Mouse (Mus musculus): Measurements from ENCODE around the gene Hoxc8. TPM values are rescaled to one million over a fixed set of nuclear protein-coding genes. Genes with fewer than 3 reads are reported as not detected.

The Hoxc8 gene
- polyA plus RNA-seq, 1 experiment from 2014 or later, result not detected

GRCm38 (mm10) chr15:102972254-102972653 is 18.2 kb upstream of the Hoxc8 start:
- Histone ChIP-seq H3K4me3 (ENCODE audit: low read depth, low read length) (no peak overlapping the region), H3K9ac (ENCODE audit: low read depth, low read length) (no peak overlapping the region), H3K27me3 (ENCODE audit: control insufficient read depth, insufficient read depth, low read depth, low read length) (peaks cover 95% of the 10 kb centered on the region), H3K4me1 (ENCODE audit: control insufficient read depth, low read depth, low read length) (no peaks in the 10 kb centered on the region), H3K9me3 (replicated peaks; ENCODE audit: control insufficient read depth, low read length) (no peaks in the 10 kb centered on the region), H3K27ac (ENCODE audit: low read length) (no peak overlapping the region), H3K36me3 (ENCODE audit: control insufficient read depth, insufficient read depth) (no peaks in the 10 kb centered on the region), H3K4me2 (ENCODE audit: low read depth, low read length) (no peak overlapping the region)
- no peak for ATAC-seq (ENCODE audit: low read depth)
- WGBS (ENCODE audit: insufficient replicate concordance), result 3% methylated on average over 20 of the region's 21 CpGs

- Histone ChIP-seq H3K4me3 (ENCODE audit: low read depth, low read length) (no peak overlapping the region), H3K27ac (ENCODE audit: low read length) (no peak overlapping the region), H3K4me2 (ENCODE audit: low read depth, low read length) (no peak overlapping the region), H3K27me3 (ENCODE audit: control insufficient read depth, insufficient read depth, low read depth, low read length) (peaks cover 95% of the 10 kb centered on the region), H3K9me3 (replicated peaks; ENCODE audit: control insufficient read depth, low read length) (no peaks in the 10 kb centered on the region), H3K36me3 (ENCODE audit: control insufficient read depth, insufficient read depth) (no peaks in the 10 kb centered on the region), H3K4me1 (ENCODE audit: control insufficient read depth, low read depth, low read length) (no peaks in the 10 kb centered on the region), H3K9ac (ENCODE audit: low read depth, low read length) (no peak overlapping the region)
- ATAC-seq (ENCODE audit: low read depth), result no peak
- WGBS (ENCODE audit: insufficient replicate concordance), result 2% methylated on average over 6 of the region's 6 CpGs
Observed at GRCm38 (mm10) chr15:102972753-102973152, 17.7 kb upstream of the Hoxc8 start.

GRCm38 (mm10) chr15:102975034-102975433 is 15.4 kb upstream of the Hoxc8 start:
- no peak for ATAC-seq (ENCODE audit: low read depth)
- peaks cover 97% of the 10 kb centered on the region for H3K27me3 ChIP-seq (ENCODE audit: control insufficient read depth, insufficient read depth, low read depth, low read length)
- H3K9ac ChIP-seq (ENCODE audit: low read depth, low read length), result no peak overlapping the region
- H3K4me3 ChIP-seq (ENCODE audit: low read depth, low read length), result no peak overlapping the region
- no peaks in the 10 kb centered on the region for H3K36me3 ChIP-seq (ENCODE audit: control insufficient read depth, insufficient read depth)
- H3K27ac ChIP-seq (ENCODE audit: low read length), result no peak overlapping the region
- H3K4me1 ChIP-seq (ENCODE audit: control insufficient read depth, low read depth, low read length), result no peaks in the 10 kb centered on the region
- H3K4me2 ChIP-seq (ENCODE audit: low read depth, low read length), result no peak overlapping the region
- WGBS (ENCODE audit: insufficient replicate concordance), result 4% methylated on average over 7 of the region's 7 CpGs
- no peaks in the 10 kb centered on the region for H3K9me3 ChIP-seq (replicated peaks; ENCODE audit: control insufficient read depth, low read length)

GRCm38 (mm10) chr15:102975688-102976111 is 14.7 kb upstream of the Hoxc8 start:
- Histone ChIP-seq H3K9ac (ENCODE audit: low read depth, low read length) (no peak overlapping the region), H3K9me3 (replicated peaks; ENCODE audit: control insufficient read depth, low read length) (no peaks in the 10 kb centered on the region), H3K27ac (ENCODE audit: low read length) (no peak overlapping the region), H3K4me3 (ENCODE audit: low read depth, low read length) (no peak overlapping the region), H3K27me3 (ENCODE audit: control insufficient read depth, insufficient read depth, low read depth, low read length) (peaks cover 97% of the 10 kb centered on the region), H3K4me1 (ENCODE audit: control insufficient read depth, low read depth, low read length) (no peaks in the 10 kb centered on the region), H3K4me2 (ENCODE audit: low read depth, low read length) (no peak overlapping the region), H3K36me3 (ENCODE audit: control insufficient read depth, insufficient read depth) (no peaks in the 10 kb centered on the region)
- 2% methylated on average over 21 of the region's 21 CpGs for WGBS (ENCODE audit: insufficient replicate concordance)
- ATAC-seq (ENCODE audit: low read depth), result no peak

- no peak within 1 kb of the TSS for H3K27ac ChIP-seq (ENCODE audit: low read length)
Observed at GRCm38 (mm10) chr15:102976171-102976570, 14.2 kb upstream of the Hoxc8 start, which contains the start of gene Hoxc9. Gene Hoxc9 (plus strand): TSS chr15:102976439.

GRCm38 (mm10) chr15:102976631-102977422 is 13.6 kb upstream of the Hoxc8 start:
- WGBS (ENCODE audit: insufficient replicate concordance), result 2% methylated on average over 37 of the region's 37 CpGs
- peaks cover 98% of the 10 kb centered on the region for H3K27me3 ChIP-seq (ENCODE audit: control insufficient read depth, insufficient read depth, low read depth, low read length)

More at GRCm38 (mm10) chr15:102976171-102976570, 14.2 kb upstream of the Hoxc8 start, which contains the start of gene Hoxc9:
- H3K9me3 ChIP-seq (replicated peaks; ENCODE audit: control insufficient read depth, low read length), result no peaks in the 10 kb centered on the region
- H3K4me1 ChIP-seq (ENCODE audit: control insufficient read depth, low read depth, low read length), result no peaks in the 10 kb centered on the region
- no peak for ATAC-seq (ENCODE audit: low read depth)
- WGBS (ENCODE audit: insufficient replicate concordance), result 1% methylated on average over 17 of the region's 20 CpGs
- H3K27me3 ChIP-seq (ENCODE audit: control insufficient read depth, insufficient read depth, low read depth, low read length), result peaks cover 97% of the 10 kb centered on the region
- peak within 1 kb of the TSS; percentile 8; the same call in 1 of the 2 replicates for H3K4me2 ChIP-seq (ENCODE audit: low read depth, low read length)
- no peaks in the 10 kb centered on the region for H3K36me3 ChIP-seq (ENCODE audit: control insufficient read depth, insufficient read depth)
- no peak within 1 kb of the TSS for H3K9ac ChIP-seq (ENCODE audit: low read depth, low read length)
- H3K4me3 ChIP-seq (ENCODE audit: low read depth, low read length), result peak within 1 kb of the TSS; percentile 19; the same call in 1 of the 2 replicates

GRCm38 (mm10) chr15:102977423-102977974 is 12.9 kb upstream of the Hoxc8 start:
- WGBS (ENCODE audit: insufficient replicate concordance), result 5% methylated on average over 16 of the region's 16 CpGs

More at GRCm38 (mm10) chr15:102976631-102977422, 13.6 kb upstream of the Hoxc8 start:
- H3K4me1 ChIP-seq (ENCODE audit: control insufficient read depth, low read depth, low read length), result no peaks in the 10 kb centered on the region
- H3K36me3 ChIP-seq (ENCODE audit: control insufficient read depth, insufficient read depth), result no peaks in the 10 kb centered on the region
- H3K9ac ChIP-seq (ENCODE audit: low read depth, low read length), result no peak overlapping the region
- H3K4me3 ChIP-seq (ENCODE audit: low read depth, low read length), result peak overlapping the region; percentile 19; the same call in 1 of the 2 replicates
- H3K27ac ChIP-seq (ENCODE audit: low read length), result no peak overlapping the region
- ATAC-seq (ENCODE audit: low read depth), result no peak
- H3K9me3 ChIP-seq (replicated peaks; ENCODE audit: control insufficient read depth, low read length), result no peaks in the 10 kb centered on the region
- H3K4me2 ChIP-seq (ENCODE audit: low read depth, low read length), result peak overlapping the region; percentile 8; the same call in 1 of the 2 replicates

GRCm38 (mm10) chr15:102978615-102979515 is 11.5 kb upstream of the Hoxc8 start:
- no peak overlapping the region for H3K4me3 ChIP-seq (ENCODE audit: low read depth, low read length)
- ATAC-seq (ENCODE audit: low read depth), result no peak
- no peaks in the 10 kb centered on the region for H3K36me3 ChIP-seq (ENCODE audit: control insufficient read depth, insufficient read depth)
- peaks cover 97% of the 10 kb centered on the region for H3K27me3 ChIP-seq (ENCODE audit: control insufficient read depth, insufficient read depth, low read depth, low read length)
- 1% methylated on average over 13 of the region's 13 CpGs for WGBS (ENCODE audit: insufficient replicate concordance)
- no peak overlapping the region for H3K9ac ChIP-seq (ENCODE audit: low read depth, low read length)
- H3K27ac ChIP-seq (ENCODE audit: low read length), result no peak overlapping the region
- no peaks in the 10 kb centered on the region for H3K9me3 ChIP-seq (replicated peaks; ENCODE audit: control insufficient read depth, low read length)
- no peak overlapping the region for H3K4me2 ChIP-seq (ENCODE audit: low read depth, low read length)
- H3K4me1 ChIP-seq (ENCODE audit: control insufficient read depth, low read depth, low read length), result no peaks in the 10 kb centered on the region

More at GRCm38 (mm10) chr15:102977423-102977974, 12.9 kb upstream of the Hoxc8 start:
- Histone ChIP-seq H3K4me2 (ENCODE audit: low read depth, low read length) (peak overlapping the region; percentile 8; the same call in 1 of the 2 replicates), H3K4me3 (ENCODE audit: low read depth, low read length) (peak overlapping the region; percentile 19; the same call in 1 of the 2 replicates), H3K9ac (ENCODE audit: low read depth, low read length) (no peak overlapping the region), H3K27ac (ENCODE audit: low read length) (no peak overlapping the region), H3K9me3 (replicated peaks; ENCODE audit: control insufficient read depth, low read length) (no peaks in the 10 kb centered on the region), H3K27me3 (ENCODE audit: control insufficient read depth, insufficient read depth, low read depth, low read length) (peaks cover 98% of the 10 kb centered on the region), H3K4me1 (ENCODE audit: control insufficient read depth, low read depth, low read length) (no peaks in the 10 kb centered on the region), H3K36me3 (ENCODE audit: control insufficient read depth, insufficient read depth) (no peaks in the 10 kb centered on the region)
- no peak for ATAC-seq (ENCODE audit: low read depth)

All from liver, embryonic 16.5 days (tissue).